In genomic region chr17:10025212-10025611, GRCm38 (mm10) we compare ENCODE assay signal across 32 mouse cellular contexts.
A peak's percentile ranks its signal among the peaks of the same experiment; 100 is the strongest.
DNase-seq lines count a peak whose midpoint lies in the region; ATAC-seq and TF ChIP-seq lines count a peak whose summit lies in the region.
"Had no signal": no experiment of that assay in that cellular context is flagged by ENCODE, and none has a peak within 500 bp of the region (broad histone marks: within the 10 kb centered on the region; RNA-seq: fewer than 3 reads in every experiment).

No protein-coding gene starts in this region.

- no peak overlapping the region for H3K9ac ChIP-seq in embryonic facial prominence, embryonic 15.5 days
- H3K9ac ChIP-seq in limb, embryonic 15.5 days = no peak overlapping the region
- no peak overlapping the region for H3K9ac ChIP-seq in forebrain, embryonic 14.5 days (ENCODE audit: low read length)
- no peak overlapping the region for H3K9ac ChIP-seq in liver, embryonic 11.5 days (ENCODE audit: low read depth, low read length)
- H3K9ac ChIP-seq: heart, embryonic 12.5 days; hindbrain, embryonic 13.5 days; liver, embryonic 15.5 days; lung, embryonic 14.5 days; midbrain, embryonic 12.5 days; neural tube, embryonic 15.5 days had no signal

- H3K27ac ChIP-seq in embryonic facial prominence, embryonic 15.5 days (replicated peaks) = no peak overlapping the region
- no peak overlapping the region; the same call in 1 of the 2 replicates for H3K27ac ChIP-seq in limb, embryonic 15.5 days
- no peak overlapping the region for H3K27ac ChIP-seq in forebrain, embryonic 14.5 days (ENCODE audit: low read depth, low read length)
- H3K27ac ChIP-seq in left cerebral cortex, adult 2 months = no peak overlapping the region
- H3K27ac ChIP-seq in liver, embryonic 11.5 days (ENCODE audit: low read depth, low read length) = no peak overlapping the region
- H3K27ac ChIP-seq: heart, adult 2 months; hindbrain, embryonic 13.5 days; kidney, postnatal 0 days; liver, embryonic 15.5 days; midbrain, embryonic 12.5 days; neural tube, embryonic 15.5 days had no signal

- DNase-seq in heart, adult 11 months = peak; percentile 74
- no peak for DNase-seq in heart, adult 18-20 months
- peak; percentile 29 for DNase-seq in brain, adult 2 months (ENCODE audit: low read depth, low spot score)
- DNase-seq in forebrain, embryonic 14.5 days (ENCODE audit: low spot score) = no peak
- no peak for DNase-seq in left cerebral cortex, adult 2 months (ENCODE audit: extremely low spot score in 1 of 2, low spot score in 2 of 2)
- DNase-seq in liver, embryonic 11.5 days (ENCODE audit: low spot score) = no peak
- DNase-seq: adrenal gland, postnatal 14 days; B cell, adult 2 months; cerebellum, adult 11-12 months; cerebellum, adult 9-11 months; heart, adult 2 months; heart, postnatal 4 days; kidney, adult 8-10 months; kidney, postnatal 4 days; liver; lung, embryonic 14.5 days; lung, postnatal 14 days; right cerebral cortex, postnatal 25 days; spleen, adult 18-20 months; thymus, postnatal 14 days had no signal

- H3K4me1 ChIP-seq in embryonic facial prominence, embryonic 15.5 days = no peaks in the 10 kb centered on the region
- no peaks in the 10 kb centered on the region for H3K4me1 ChIP-seq in limb, embryonic 15.5 days
- H3K4me1 ChIP-seq in forebrain, embryonic 14.5 days (ENCODE audit: control insufficient read depth, insufficient read depth, low read length) = no peaks in the 10 kb centered on the region
- H3K4me1 ChIP-seq in liver, embryonic 11.5 days (replicated peaks; ENCODE audit: control insufficient read depth, insufficient read depth, low read length) = no peaks in the 10 kb centered on the region
- H3K4me1 ChIP-seq: heart, embryonic 12.5 days; hindbrain, embryonic 13.5 days; liver, embryonic 15.5 days; neural tube, embryonic 15.5 days had no signal

- ATAC-seq in embryonic facial prominence, embryonic 15.5 days (ENCODE audit: insufficient number of reproducible peaks, low FRiP score, low TSS enrichment, low read depth) = peak; percentile 51; the same call in 1 of the 2 replicates
- ATAC-seq in limb, embryonic 15.5 days (ENCODE audit: insufficient number of reproducible peaks, low FRiP score, low TSS enrichment, low read depth) = peak; percentile 61; the same call in 1 of the 2 replicates
- no peak for ATAC-seq in forebrain, embryonic 14.5 days
- no peak for ATAC-seq in liver, embryonic 11.5 days (replicated peaks; ENCODE audit: low FRiP score)
- ATAC-seq: activated CD4-positive, CD25-positive, alpha-beta regulatory T cell, adult 4 months; forebrain, embryonic 16.5 days; intestine, embryonic 16.5 days had no signal

- no peak for TF ChIP-seq CTCF in left cerebral cortex, adult 2 months (IDR thresholded peaks at IDR 0.05)

- H3K36me3 ChIP-seq in embryonic facial prominence, embryonic 15.5 days = no peaks in the 10 kb centered on the region
- no peaks in the 10 kb centered on the region for H3K36me3 ChIP-seq in limb, embryonic 15.5 days
- H3K36me3 ChIP-seq in forebrain, embryonic 14.5 days (ENCODE audit: control insufficient read depth, insufficient read depth, low read length) = no peaks in the 10 kb centered on the region
- H3K36me3 ChIP-seq in liver, embryonic 11.5 days (ENCODE audit: control insufficient read depth, insufficient read depth, low read length) = no peaks in the 10 kb centered on the region
- H3K36me3 ChIP-seq: heart, embryonic 12.5 days; hindbrain, embryonic 13.5 days; liver, embryonic 15.5 days; midbrain, embryonic 12.5 days; neural tube, embryonic 15.5 days had no signal

- intact Hi-C loops in left cerebral cortex, adult 2 months (cut with DNase I) = no loop called here

- WGBS in embryonic facial prominence, embryonic 15.5 days = 59% methylated on average over 5 of the region's 5 CpGs
- WGBS in limb, embryonic 15.5 days = 63% methylated on average over 5 of the region's 5 CpGs
- WGBS in forebrain, embryonic 14.5 days = 84% methylated on average over 5 of the region's 5 CpGs
- 73% methylated on average over 5 of the region's 5 CpGs for WGBS in liver, embryonic 11.5 days

- no peaks in the 10 kb centered on the region for H3K9me3 ChIP-seq in embryonic facial prominence, embryonic 15.5 days (replicated peaks)
- no peaks in the 10 kb centered on the region for H3K9me3 ChIP-seq in limb, embryonic 15.5 days
- H3K9me3 ChIP-seq in forebrain, embryonic 14.5 days (replicated peaks; ENCODE audit: control insufficient read depth, low read length) = no peaks in the 10 kb centered on the region
- H3K9me3 ChIP-seq in liver, embryonic 11.5 days (ENCODE audit: control insufficient read depth, low read length) = no peaks in the 10 kb centered on the region
- H3K9me3 ChIP-seq: heart, embryonic 12.5 days; hindbrain, embryonic 13.5 days; liver, embryonic 15.5 days; midbrain, embryonic 12.5 days; neural tube, embryonic 15.5 days had no signal

- H3K27me3 ChIP-seq in embryonic facial prominence, embryonic 15.5 days = no peaks in the 10 kb centered on the region
- no peaks in the 10 kb centered on the region for H3K27me3 ChIP-seq in limb, embryonic 15.5 days
- no peaks in the 10 kb centered on the region for H3K27me3 ChIP-seq in forebrain, embryonic 14.5 days (replicated peaks; ENCODE audit: control insufficient read depth, insufficient read depth, low read length)
- H3K27me3 ChIP-seq in liver, embryonic 11.5 days (replicated peaks; ENCODE audit: control insufficient read depth, insufficient read depth, low read length) = no peaks in the 10 kb centered on the region
- H3K27me3 ChIP-seq: CH12.LX; heart, embryonic 12.5 days; hindbrain, embryonic 13.5 days; liver, embryonic 15.5 days; midbrain, embryonic 12.5 days; neural tube, embryonic 15.5 days had no signal

- H3K4me2 ChIP-seq in embryonic facial prominence, embryonic 15.5 days (replicated peaks) = no peak overlapping the region
- no peak overlapping the region for H3K4me2 ChIP-seq in limb, embryonic 15.5 days
- H3K4me2 ChIP-seq in forebrain, embryonic 14.5 days (ENCODE audit: low read length) = no peak overlapping the region
- H3K4me2 ChIP-seq in liver, embryonic 11.5 days = no peak overlapping the region
- H3K4me2 ChIP-seq: heart, embryonic 12.5 days; hindbrain, embryonic 13.5 days; liver, embryonic 15.5 days; lung, embryonic 14.5 days; midbrain, embryonic 12.5 days; neural tube, embryonic 15.5 days had no signal

- H3K4me3 ChIP-seq in embryonic facial prominence, embryonic 15.5 days (replicated peaks) = no peak overlapping the region
- no peak overlapping the region for H3K4me3 ChIP-seq in limb, embryonic 15.5 days
- no peak overlapping the region for H3K4me3 ChIP-seq in forebrain, embryonic 14.5 days (ENCODE audit: low read depth, low read length)
- H3K4me3 ChIP-seq in left cerebral cortex, adult 2 months = no peak overlapping the region
- H3K4me3 ChIP-seq in liver, embryonic 11.5 days (ENCODE audit: low read depth, low read length) = no peak overlapping the region
- H3K4me3 ChIP-seq: heart, adult 2 months; heart, embryonic 12.5 days; hindbrain, embryonic 13.5 days; liver, embryonic 15.5 days; midbrain, embryonic 12.5 days; neural tube, embryonic 15.5 days had no signal

Comparison
In these comparisons a context has a peak if more than half of its experiments do, and no peak if none do; other contexts are left out.
1. DNase-seq: peak in heart, adult 11 months (single experiment) and brain, adult 2 months (single experiment); none in heart, adult 18-20 months (0 of 2), forebrain, embryonic 14.5 days (single experiment), left cerebral cortex, adult 2 months (0 of 2) and liver, embryonic 11.5 days (single experiment).
2. ATAC-seq: peak in embryonic facial prominence, embryonic 15.5 days (single experiment) and limb, embryonic 15.5 days (single experiment); none in forebrain, embryonic 14.5 days (single experiment) and liver, embryonic 11.5 days (single experiment).